Mouse (Mus musculus): Measurements from ENCODE around the gene Chst5. TPM values are rescaled to one million over a fixed set of nuclear protein-coding genes. Genes with fewer than 3 reads are reported as not detected.
"Not testable (repeated sequence)": the region's sequence is repeated elsewhere in the genome, so short reads cannot be mapped to it uniquely, and the experiment has no call there.

The Chst5 gene
- polyA plus RNA-seq, 1 experiment from 2014 or later, result 2.9 TPM

DNA sequence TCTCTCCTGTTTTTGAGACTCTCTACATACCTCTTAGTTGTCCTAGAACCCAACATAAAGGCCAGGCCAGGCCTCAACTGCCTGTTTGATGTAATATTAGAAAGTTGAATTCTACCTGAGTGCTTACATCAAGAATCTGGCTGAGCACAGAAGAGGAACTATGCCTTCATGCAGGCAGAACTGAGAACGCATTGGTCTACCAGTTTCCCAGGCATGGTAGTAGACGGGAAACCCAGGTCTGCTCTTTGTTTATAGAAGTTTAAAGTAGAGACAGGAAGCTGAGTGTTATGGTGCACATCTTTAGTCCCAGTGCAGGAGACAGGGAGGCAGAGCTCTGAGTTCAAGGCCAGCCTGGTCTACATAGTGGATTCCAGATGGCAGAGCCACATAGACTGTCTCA is 36.9 kb upstream of the Chst5 start:
- H3K4me2 ChIP-seq (ENCODE audit: low read depth, severe bottlenecking), result no peak overlapping the region
- H3K27me3 ChIP-seq (ENCODE audit: control insufficient read depth, insufficient read depth, low read length), result no peaks in the 10 kb centered on the region
- DNase-seq (ENCODE audit: low spot score) (no peak), ATAC-seq (ENCODE audit: insufficient number of reproducible peaks, low FRiP score, low TSS enrichment, low read depth) (no peak)
- WGBS, result 89% methylated on average over 2 of the region's 2 CpGs
- H3K9ac ChIP-seq (ENCODE audit: low read length), result no peak overlapping the region
- no peak overlapping the region for H3K27ac ChIP-seq (replicated peaks; ENCODE audit: low read depth, low read length)
- peaks cover 10% of the 10 kb centered on the region; the same call in 1 of the 2 replicates for H3K36me3 ChIP-seq (ENCODE audit: control insufficient read depth, insufficient read depth, low read length)
- no peaks in the 10 kb centered on the region for H3K4me1 ChIP-seq (ENCODE audit: control insufficient read depth, insufficient read depth, low read length)
- H3K9me3 ChIP-seq (ENCODE audit: control insufficient read depth, low read length), result no peaks in the 10 kb centered on the region
- no peak overlapping the region for H3K4me3 ChIP-seq (ENCODE audit: low read depth, low read length)

DNA sequence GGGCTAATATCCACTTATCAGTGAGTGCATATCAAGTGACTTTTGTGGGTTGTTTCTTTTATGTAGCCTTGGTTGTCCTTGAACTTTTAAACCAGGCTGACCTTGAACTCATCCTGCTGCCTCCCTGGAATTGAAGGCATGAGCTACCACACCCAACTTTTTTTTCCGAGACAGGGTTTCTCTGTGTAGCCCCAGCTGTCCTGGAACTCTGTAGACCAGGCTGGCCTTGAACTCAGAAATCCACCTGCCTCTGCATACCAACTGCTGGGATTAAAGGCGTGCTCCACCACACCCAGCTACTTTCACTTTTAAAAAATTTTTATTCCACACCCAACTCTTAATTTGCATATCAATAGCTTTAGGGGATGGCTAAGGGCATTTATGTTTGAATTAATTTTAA is 33.3 kb upstream of the Chst5 start:
- no peak overlapping the region for H3K4me2 ChIP-seq (ENCODE audit: low read depth, severe bottlenecking)
- no peaks in the 10 kb centered on the region for H3K9me3 ChIP-seq (ENCODE audit: control insufficient read depth, low read length)
- H3K27me3 ChIP-seq (ENCODE audit: control insufficient read depth, insufficient read depth, low read length), result no peaks in the 10 kb centered on the region
- H3K9ac ChIP-seq (ENCODE audit: low read length), result no peak overlapping the region
- 87% methylated on average over 2 of the region's 2 CpGs for WGBS
- peaks cover 6% of the 10 kb centered on the region; the same call in 1 of the 2 replicates for H3K36me3 ChIP-seq (ENCODE audit: control insufficient read depth, insufficient read depth, low read length)
- DNase-seq (ENCODE audit: low spot score) (no peak), ATAC-seq (ENCODE audit: insufficient number of reproducible peaks, low FRiP score, low TSS enrichment, low read depth) (no peak)
- H3K4me3 ChIP-seq (ENCODE audit: low read depth, low read length), result no peak overlapping the region
- peaks cover 9% of the 10 kb centered on the region for H3K4me1 ChIP-seq (ENCODE audit: control insufficient read depth, insufficient read depth, low read length)
- no peak overlapping the region for H3K27ac ChIP-seq (replicated peaks; ENCODE audit: low read depth, low read length)

DNA sequence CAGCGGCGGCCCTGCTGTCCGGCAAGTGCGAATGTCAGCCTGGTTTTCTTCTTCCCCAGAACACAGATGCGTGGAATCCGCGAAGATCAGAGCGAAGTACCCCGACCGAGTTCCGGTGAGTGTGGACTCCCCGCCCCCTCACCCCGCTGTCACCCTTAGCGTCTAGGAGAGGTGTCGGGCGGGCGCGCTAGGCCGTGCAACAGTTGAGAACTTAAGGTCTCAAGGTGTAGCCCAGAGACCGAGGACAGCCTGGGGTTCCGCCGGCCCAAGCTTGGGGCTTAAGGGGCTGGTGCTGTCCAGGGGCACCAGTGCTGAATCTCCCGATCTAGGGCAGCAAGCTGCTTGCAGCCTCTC is 30.8 kb upstream of the Chst5 start:
- Histone ChIP-seq H3K4me2 (ENCODE audit: low read depth, severe bottlenecking) (peak overlapping the region; percentile 92), H3K9ac (ENCODE audit: low read length) (peak overlapping the region; percentile 61), H3K27me3 (ENCODE audit: control insufficient read depth, insufficient read depth, low read length) (no peaks in the 10 kb centered on the region), H3K27ac (replicated peaks; ENCODE audit: low read depth, low read length) (no peak overlapping the region), H3K4me1 (ENCODE audit: control insufficient read depth, insufficient read depth, low read length) (peaks cover 9% of the 10 kb centered on the region), H3K9me3 (ENCODE audit: control insufficient read depth, low read length) (no peaks in the 10 kb centered on the region), H3K4me3 (ENCODE audit: low read depth, low read length) (peak overlapping the region; percentile 78), H3K36me3 (ENCODE audit: control insufficient read depth, insufficient read depth, low read length) (peaks cover 3% of the 10 kb centered on the region; the same call in 1 of the 2 replicates)
- ATAC-seq (ENCODE audit: insufficient number of reproducible peaks, low FRiP score, low TSS enrichment, low read depth), result 0 out of 2 replicates have a peak, but pooled peaks have one; percentile 14
- peak; percentile 65 for DNase-seq (ENCODE audit: low spot score)
- 0% methylated on average over 23 of the region's 23 CpGs for WGBS

DNA sequence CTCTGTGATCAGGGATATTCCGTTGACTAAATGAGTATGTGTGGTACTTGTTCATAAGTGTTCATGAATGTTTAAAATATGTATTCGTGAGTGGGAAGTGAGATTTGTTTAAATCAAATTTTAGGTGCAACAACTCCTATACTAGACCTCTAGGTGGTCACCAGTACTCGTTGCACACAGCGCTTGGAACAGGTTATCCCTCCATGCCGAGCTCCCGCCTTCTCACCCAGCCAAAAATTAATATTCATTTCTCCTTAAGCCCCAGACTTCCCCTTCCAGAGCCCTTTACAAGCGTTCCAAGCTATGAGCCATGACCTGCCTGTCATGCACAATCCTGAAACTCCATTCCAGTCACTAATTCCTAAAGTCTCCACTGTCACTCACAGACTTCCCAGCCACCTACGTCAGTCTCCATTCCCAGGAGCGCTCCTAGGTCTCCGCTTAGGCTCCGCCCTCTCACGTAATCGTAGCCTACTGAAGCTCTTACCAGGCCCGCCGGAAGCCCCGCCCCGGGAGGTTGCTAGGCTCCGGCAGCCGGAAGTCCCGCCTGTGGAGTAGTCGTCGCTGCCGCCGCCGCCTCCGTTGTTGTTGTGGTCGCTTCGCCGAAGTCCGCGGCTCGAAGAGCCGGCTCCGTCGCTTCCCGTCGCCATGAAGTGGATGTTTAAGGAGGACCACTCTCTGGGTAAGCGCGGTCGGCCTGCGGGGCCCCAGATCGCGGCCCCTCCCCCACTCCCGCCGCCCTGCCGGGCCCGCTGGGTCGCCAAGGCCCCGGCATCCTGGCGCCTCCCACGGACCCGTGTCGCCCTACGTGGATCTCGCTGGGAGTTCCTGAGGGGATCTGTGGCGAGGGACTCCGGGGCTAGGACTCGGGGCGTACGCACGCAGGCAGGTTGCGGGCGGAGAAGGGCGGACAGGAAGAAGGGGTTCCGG is 30.2 kb upstream of the Chst5 start, which contains the start of gene Gabarapl2:
TSS of gene Gabarapl2 (plus strand) at position 533 of the 930 bp plus-strand sequence.
- Histone ChIP-seq H3K27me3 (ENCODE audit: control insufficient read depth, insufficient read depth, low read length) (no peaks in the 10 kb centered on the region), H3K4me2 (ENCODE audit: low read depth, severe bottlenecking) (peak within 1 kb of the TSS; percentile 92), H3K36me3 (ENCODE audit: control insufficient read depth, insufficient read depth, low read length) (peaks cover 2% of the 10 kb centered on the region; the same call in 1 of the 2 replicates), H3K4me1 (ENCODE audit: control insufficient read depth, insufficient read depth, low read length) (peaks cover 9% of the 10 kb centered on the region), H3K4me3 (ENCODE audit: low read depth, low read length) (peak within 1 kb of the TSS; percentile 78), H3K9ac (ENCODE audit: low read length) (peak within 1 kb of the TSS; percentile 61), H3K9me3 (ENCODE audit: control insufficient read depth, low read length) (no peaks in the 10 kb centered on the region), H3K27ac (replicated peaks; ENCODE audit: low read depth, low read length) (0 out of 2 replicates have a peak within 1 kb of the TSS, but pooled peaks have one; percentile 62)
- ATAC-seq (ENCODE audit: insufficient number of reproducible peaks, low FRiP score, low TSS enrichment, low read depth) (peak; percentile 97), DNase-seq (ENCODE audit: low spot score) (peak; percentile 97)
- WGBS, result under 1% methylated on average over 65 of the region's 65 CpGs

DNA sequence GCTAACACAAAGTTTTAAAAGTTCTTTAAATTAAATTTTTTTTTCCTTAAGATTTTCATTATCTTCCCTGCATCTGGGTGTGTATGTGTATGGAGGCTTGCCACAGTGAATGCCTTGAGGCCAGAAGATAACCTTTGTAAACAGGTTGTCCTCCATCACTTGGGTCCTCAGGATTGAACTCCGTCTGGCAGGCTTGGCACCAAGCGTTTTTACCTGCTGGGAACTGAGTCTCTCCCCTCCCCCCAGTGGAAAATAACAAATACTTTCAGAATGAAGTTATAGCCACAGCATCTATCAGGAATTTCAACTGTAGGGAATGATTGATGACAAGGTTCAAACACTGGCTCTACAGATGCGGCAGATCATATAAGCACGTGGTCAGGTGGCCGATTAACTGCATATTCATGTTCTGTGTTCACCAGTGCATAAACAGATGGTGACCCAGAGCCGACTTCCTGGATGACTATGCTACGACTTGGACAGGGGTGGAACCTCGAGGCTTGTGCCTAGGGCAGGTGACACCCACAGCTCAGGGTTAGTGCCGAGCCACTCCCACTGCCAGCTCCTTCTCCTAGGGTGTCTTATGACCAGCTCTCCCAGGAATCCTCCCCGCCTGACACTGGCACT is 29.4 kb upstream of the Chst5 start:
- Histone ChIP-seq H3K9ac (ENCODE audit: low read length) (no peak overlapping the region), H3K36me3 (ENCODE audit: control insufficient read depth, insufficient read depth, low read length) (no peaks in the 10 kb centered on the region), H3K27me3 (ENCODE audit: control insufficient read depth, insufficient read depth, low read length) (no peaks in the 10 kb centered on the region), H3K4me1 (ENCODE audit: control insufficient read depth, insufficient read depth, low read length) (peaks cover 9% of the 10 kb centered on the region), H3K27ac (replicated peaks; ENCODE audit: low read depth, low read length) (no peak overlapping the region), H3K9me3 (ENCODE audit: control insufficient read depth, low read length) (no peaks in the 10 kb centered on the region), H3K4me2 (ENCODE audit: low read depth, severe bottlenecking) (peak overlapping the region; percentile 92), H3K4me3 (ENCODE audit: low read depth, low read length) (peak overlapping the region; percentile 78)
- 14% methylated on average over 10 of the region's 10 CpGs for WGBS
- DNase-seq (ENCODE audit: low spot score) (peak; percentile 38), ATAC-seq (ENCODE audit: insufficient number of reproducible peaks, low FRiP score, low TSS enrichment, low read depth) (peak; percentile 32; the same call in 1 of the 2 replicates)

DNA sequence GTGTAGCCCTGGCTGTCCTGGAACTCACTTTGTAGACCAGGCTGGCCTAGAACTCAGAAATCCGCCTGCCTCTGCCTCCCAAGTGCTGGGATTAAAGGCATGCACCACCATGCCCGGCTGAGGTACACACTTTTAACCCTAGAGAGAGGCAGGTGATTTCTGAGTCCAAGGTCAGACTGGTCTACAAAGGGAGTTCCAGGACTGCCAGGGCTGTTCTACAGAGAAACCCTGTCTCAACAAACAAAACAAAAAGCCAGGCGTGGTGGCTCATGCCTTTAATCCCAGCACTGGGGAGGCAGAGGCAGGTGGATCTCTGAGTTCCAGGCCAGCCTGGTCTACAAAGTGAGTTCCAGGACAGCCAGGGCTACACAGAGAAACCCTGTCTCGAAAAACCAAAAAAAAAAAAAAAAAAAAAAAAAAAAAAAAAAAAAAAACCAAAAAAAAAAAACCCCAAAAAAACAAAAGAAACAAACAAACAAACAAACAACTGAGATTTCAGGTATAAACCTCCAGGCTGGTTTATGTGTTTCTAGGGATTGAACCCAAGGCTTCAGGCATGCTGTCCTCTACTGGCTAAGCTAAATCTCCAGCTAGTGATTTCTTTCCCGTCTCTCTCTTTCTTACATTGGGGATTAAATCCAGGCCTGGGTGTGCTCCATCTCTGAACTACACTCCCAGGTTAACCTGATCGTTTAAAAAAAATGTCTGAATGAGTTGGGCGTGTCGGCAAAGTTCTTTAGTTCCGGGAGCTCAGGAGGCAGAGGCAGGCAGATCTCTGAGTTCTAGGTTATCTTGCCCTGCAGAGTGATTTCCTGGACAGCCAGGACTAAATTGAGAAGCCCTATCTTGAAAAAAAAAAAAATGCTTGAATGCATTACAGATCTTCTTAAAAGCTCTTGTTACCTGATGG is 28.1 kb upstream of the Chst5 start:
- not testable (repeated sequence) for H3K27me3 ChIP-seq (ENCODE audit: control insufficient read depth, insufficient read depth, low read length); H3K27ac ChIP-seq (replicated peaks; ENCODE audit: low read depth, low read length); H3K4me1 ChIP-seq (ENCODE audit: control insufficient read depth, insufficient read depth, low read length); H3K9ac ChIP-seq (ENCODE audit: low read length); H3K36me3 ChIP-seq (ENCODE audit: control insufficient read depth, insufficient read depth, low read length); H3K4me3 ChIP-seq (ENCODE audit: low read depth, low read length); ATAC-seq (ENCODE audit: insufficient number of reproducible peaks, low FRiP score, low TSS enrichment, low read depth); H3K9me3 ChIP-seq (ENCODE audit: control insufficient read depth, low read length); H3K4me2 ChIP-seq (ENCODE audit: low read depth, severe bottlenecking); DNase-seq (ENCODE audit: low spot score)
- WGBS, result 89% methylated on average over 8 of the region's 9 CpGs

DNA sequence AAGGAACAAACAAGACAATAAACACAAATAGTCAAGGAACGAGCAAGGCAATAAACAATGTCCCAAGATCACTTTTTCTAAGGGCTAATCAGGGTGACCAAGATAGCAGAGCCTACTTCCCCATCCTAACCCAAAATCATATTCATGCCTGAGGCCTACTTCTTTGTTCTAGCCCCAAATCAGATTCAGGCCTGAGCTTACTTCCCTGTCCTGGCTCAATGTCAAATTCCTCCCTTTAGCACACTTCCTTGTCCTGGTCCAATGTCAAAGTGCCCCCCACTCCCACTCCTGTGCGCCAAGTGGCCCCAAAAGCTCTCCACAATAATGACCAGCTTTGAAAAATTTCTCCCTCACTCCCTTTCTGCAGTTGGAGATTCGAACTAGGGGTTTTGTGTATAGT is 26.9 kb upstream of the Chst5 start:
- H3K4me1 ChIP-seq (ENCODE audit: control insufficient read depth, insufficient read depth, low read length), result peaks cover 11% of the 10 kb centered on the region
- H3K4me3 ChIP-seq (ENCODE audit: low read depth, low read length), result no peak overlapping the region
- whole genome bisulfite sequencing, result 71% methylated on average over 3 of the region's 3 CpGs
- no peaks in the 10 kb centered on the region for H3K36me3 ChIP-seq (ENCODE audit: control insufficient read depth, insufficient read depth, low read length)
- H3K27me3 ChIP-seq (ENCODE audit: control insufficient read depth, insufficient read depth, low read length), result no peaks in the 10 kb centered on the region
- ATAC-seq (ENCODE audit: insufficient number of reproducible peaks, low FRiP score, low TSS enrichment, low read depth) (no peak), DNase-seq (ENCODE audit: low spot score) (no peak)
- H3K9me3 ChIP-seq (ENCODE audit: control insufficient read depth, low read length), result no peaks in the 10 kb centered on the region
- H3K4me2 ChIP-seq (ENCODE audit: low read depth, severe bottlenecking), result no peak overlapping the region
- no peak overlapping the region for H3K27ac ChIP-seq (replicated peaks; ENCODE audit: low read depth, low read length)
- H3K9ac ChIP-seq (ENCODE audit: low read length), result no peak overlapping the region

DNA sequence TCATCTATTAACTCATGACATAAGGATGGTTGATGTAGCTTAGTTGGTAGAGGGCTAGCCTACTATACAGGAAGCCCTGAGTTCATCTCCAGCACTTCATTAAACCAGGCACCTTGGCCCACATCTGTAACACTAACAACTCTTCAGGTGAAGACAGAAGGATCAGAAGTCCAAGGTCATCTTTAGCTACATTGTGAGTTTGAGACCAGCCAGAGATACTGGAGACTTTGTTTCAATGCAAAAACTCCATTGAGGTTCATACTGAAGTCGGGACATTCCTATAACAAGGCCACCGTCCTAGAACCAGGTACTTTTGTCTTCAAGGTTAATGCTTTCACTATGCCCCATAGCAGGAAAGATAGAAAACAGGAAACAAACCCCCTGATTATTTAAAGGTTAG is 24.0 kb upstream of the Chst5 start:
- WGBS, result 90% methylated on average over 2 of the region's 2 CpGs
- no peak overlapping the region for H3K4me3 ChIP-seq (ENCODE audit: low read depth, low read length)
- H3K36me3 ChIP-seq (ENCODE audit: control insufficient read depth, insufficient read depth, low read length), result no peaks in the 10 kb centered on the region
- H3K27me3 ChIP-seq (ENCODE audit: control insufficient read depth, insufficient read depth, low read length), result no peaks in the 10 kb centered on the region
- H3K27ac ChIP-seq (replicated peaks; ENCODE audit: low read depth, low read length), result no peak overlapping the region
- ATAC-seq (ENCODE audit: insufficient number of reproducible peaks, low FRiP score, low TSS enrichment, low read depth), result no peak
- peaks cover 9% of the 10 kb centered on the region; the same call in 1 of the 2 replicates for H3K4me1 ChIP-seq (ENCODE audit: control insufficient read depth, insufficient read depth, low read length)
- no peak for DNase-seq (ENCODE audit: low spot score)
- H3K9me3 ChIP-seq (ENCODE audit: control insufficient read depth, low read length), result no peaks in the 10 kb centered on the region
- no peak overlapping the region for H3K4me2 ChIP-seq (ENCODE audit: low read depth, severe bottlenecking)
- H3K9ac ChIP-seq (ENCODE audit: low read length), result no peak overlapping the region
